Mouse (Mus musculus): ENCODE data around the gene Pinlyp.
A peak's percentile ranks its signal among the peaks of the same experiment; 100 is the strongest.

The Pinlyp gene

GRCm38 (mm10) chr7:24546068-24546614, at the start of gene Pinlyp, which contains the start of gene Xrcc1:
TSS of gene Pinlyp (minus strand) at chr7:24546118.
TSS of gene Xrcc1 (plus strand) at chr7:24546289.
- DNase-seq (ENCODE audit: low spot score in 2 of 2): no peak

- DNase-seq (ENCODE audit: low spot score in 2 of 2): no peak
Measured at GRCm38 (mm10) chr7:24595464-24595863, 49.5 kb upstream of the Pinlyp start.

- no peak for DNase-seq (ENCODE audit: low spot score in 2 of 2)
Measured at GRCm38 (mm10) chr7:24594309-24594803, 48.4 kb upstream of the Pinlyp start.

- peak; percentile 31 to 44 for DNase-seq (ENCODE audit: low spot score in 2 of 2)
Measured at GRCm38 (mm10) chr7:24593621-24594308, 47.8 kb upstream of the Pinlyp start.

GRCm38 (mm10) chr7:24592781-24593180, 46.9 kb upstream of the Pinlyp start:
- no peak for DNase-seq (ENCODE audit: low spot score in 2 of 2)

- no peak for DNase-seq (ENCODE audit: low spot score in 2 of 2)
Measured at GRCm38 (mm10) chr7:24592163-24592562, 46.2 kb upstream of the Pinlyp start.

GRCm38 (mm10) chr7:24591735-24592134, 45.8 kb upstream of the Pinlyp start:
- DNase-seq (ENCODE audit: low spot score in 2 of 2): no peak

- no peak for DNase-seq (ENCODE audit: low spot score in 2 of 2)
Measured at GRCm38 (mm10) chr7:24588336-24588735, 42.4 kb upstream of the Pinlyp start.

GRCm38 (mm10) chr7:24587330-24588105, 41.6 kb upstream of the Pinlyp start, which contains the start of the genes Ethe1 and Zfp575:
TSS of gene Ethe1 (plus strand) at chr7:24587543.
TSS of gene Zfp575 (minus strand) at chr7:24587641.
- peak; percentile 59 to 77 for DNase-seq (ENCODE audit: low spot score in 2 of 2)

GRCm38 (mm10) chr7:24586828-24587227, 40.9 kb upstream of the Pinlyp start:
- no peak for DNase-seq (ENCODE audit: low spot score in 2 of 2)

- DNase-seq (ENCODE audit: low spot score in 2 of 2): no peak
Measured at GRCm38 (mm10) chr7:24585995-24586394, 40.1 kb upstream of the Pinlyp start.

GRCm38 (mm10) chr7:24584876-24585275, 39.0 kb upstream of the Pinlyp start:
- no peak for DNase-seq (ENCODE audit: low spot score in 2 of 2)

GRCm38 (mm10) chr7:24577811-24578210, 31.9 kb upstream of the Pinlyp start:
- DNase-seq (ENCODE audit: low spot score in 2 of 2): no peak

GRCm38 (mm10) chr7:24574224-24574796, 28.4 kb upstream of the Pinlyp start:
- DNase-seq (ENCODE audit: low spot score in 2 of 2): no peak

- DNase-seq (ENCODE audit: low spot score in 2 of 2): no peak
Measured at GRCm38 (mm10) chr7:24572455-24572854, 26.5 kb upstream of the Pinlyp start.

GRCm38 (mm10) chr7:24571071-24571470, 25.2 kb upstream of the Pinlyp start:
- DNase-seq (ENCODE audit: low spot score in 2 of 2): no peak

GRCm38 (mm10) chr7:24568512-24568911, 22.6 kb upstream of the Pinlyp start:
- no peak for DNase-seq (ENCODE audit: low spot score in 2 of 2)

GRCm38 (mm10) chr7:24566206-24566605, 20.3 kb upstream of the Pinlyp start:
- DNase-seq (ENCODE audit: low spot score in 2 of 2): no peak

GRCm38 (mm10) chr7:24565627-24566026, 19.7 kb upstream of the Pinlyp start:
- no peak for DNase-seq (ENCODE audit: low spot score in 2 of 2)

GRCm38 (mm10) chr7:24564607-24565265, 18.8 kb upstream of the Pinlyp start:
- DNase-seq (ENCODE audit: low spot score in 2 of 2): peak in 1 of 2 experiments; percentile 43

GRCm38 (mm10) chr7:24563837-24564206, 17.9 kb upstream of the Pinlyp start:
- DNase-seq (ENCODE audit: low spot score in 2 of 2): no peak
